Mouse (Mus musculus): ENCODE results near the gene Vmn1r193. TPM values are rescaled to one million over a fixed set of nuclear protein-coding genes. Genes with fewer than 3 reads are reported as not detected.

Gene Vmn1r193
- not detected for total RNA-seq (2023)

GRCm38 (mm10) chr13:22223060-22223459 lies at the start of gene Vmn1r193:
Vmn1r193 (minus strand) TSS chr13:22223160.

GRCm38 (mm10) chr13:22270222-22270621 lies 47.3 kb upstream of the Vmn1r193 start, which contains the start of gene Vmn1r195:
Vmn1r195 (plus strand) TSS chr13:22270522.

GRCm38 (mm10) chr13:22243915-22244314 lies 21.0 kb upstream of the Vmn1r193 start, which contains the start of gene Vmn1r194:
Vmn1r194 (plus strand) TSS chr13:22244215.

GRCm38 (mm10) chr13:22191041-22191440 lies 31.9 kb downstream of the Vmn1r193 start, which contains the start of gene Vmn1r192:
Vmn1r192 (minus strand) TSS chr13:22191141.

GRCm38 (mm10) chr13:22183869-22184268 lies 39.1 kb downstream of the Vmn1r193 start, which contains the start of gene Vmn1r191:
Vmn1r191 (minus strand) TSS chr13:22183969.

Other genes starting within 250 kb of the Vmn1r193 start
- gene Pom121l2, start 242.0 kb downstream of the Vmn1r193 start, total RNA-seq (2023): not detected
- gene Prss16, start 213.4 kb downstream of the Vmn1r193 start, total RNA-seq (2023): 1 to 10 TPM; 2.3 to 2.7 TPM
- gene Hist1h2ah, start 187.6 kb downstream of the Vmn1r193 start, total RNA-seq (2023): 100 to 1,000 TPM; 377 to 380 TPM
- gene Hist1h2bk, start 187.3 kb downstream of the Vmn1r193 start, total RNA-seq (2023): 1,000 to 10,000 TPM; 1,315 to 1,407 TPM
- 100 to 1,000 TPM; 483 to 504 TPM for gene Hist1h4i, start 181.8 kb downstream of the Vmn1r193 start, total RNA-seq (2023)
- 1,000 to 10,000 TPM in 1 of 2 experiments, 100 to 1,000 TPM in 1; 911 to 1,015 TPM for gene Hist1h2ag, start 180.2 kb downstream of the Vmn1r193 start, total RNA-seq (2023)
- 1,000 to 10,000 TPM in 1 of 2 experiments, 100 to 1,000 TPM in 1; 957 to 1,065 TPM for gene Hist1h2bj, start 179.9 kb downstream of the Vmn1r193 start, total RNA-seq (2023)
- gene Vmn1r188, start 138.7 kb downstream of the Vmn1r193 start, total RNA-seq (2023): not detected
- gene Vmn1r189, start 117.3 kb downstream of the Vmn1r193 start, total RNA-seq (2023): not detected
- gene Vmn1r191, start 39.2 kb downstream of the Vmn1r193 start, total RNA-seq (2023): not detected
- gene Vmn1r192, start 32.0 kb downstream of the Vmn1r193 start, total RNA-seq (2023): not detected
- not detected for gene Vmn1r194, start 21.1 kb upstream of the Vmn1r193 start, total RNA-seq (2023)
- gene Vmn1r195, start 47.4 kb upstream of the Vmn1r193 start, total RNA-seq (2023): not detected
- not detected for gene Vmn1r196, start 66.8 kb upstream of the Vmn1r193 start, total RNA-seq (2023)
- not detected for gene Vmn1r197, start 101.4 kb upstream of the Vmn1r193 start, total RNA-seq (2023)
- gene Vmn1r198, start 127.2 kb upstream of the Vmn1r193 start, total RNA-seq (2023): not detected
- gene Vmn1r199, start 156.7 kb upstream of the Vmn1r193 start, total RNA-seq (2023): not detected
- not detected for gene Vmn1r200, start 167.2 kb upstream of the Vmn1r193 start, total RNA-seq (2023)
- gene Vmn1r201, start 248.8 kb upstream of the Vmn1r193 start, total RNA-seq (2023): not detected